Mouse (Mus musculus) heart, adult 2 months (tissue): ENCODE measurements around the gene Fam3a. TPM values are rescaled to one million over a fixed set of nuclear protein-coding genes. Genes with fewer than 3 reads are reported as not detected.

ENCODE experiments used
- DNase-seq, 2 experiments: peaks; one replicate each; pipeline ENCODE4 v3.0.0; 2021
- H3K27ac ChIP-seq: fragments of 200-600 bp; 2 replicates; pipeline ENCODE4 v1.8.1; 2022
- H3K27me3 ChIP-seq: fragments of 200-500 bp; 2 replicates; pipeline ENCODE4 v1.6.1; 2012; ENCODE audit warnings: mild to moderate bottlenecking, low read length, inconsistent platforms, mixed read lengths; ENCODE audit not compliant: control insufficient read depth, insufficient read depth
- H3K36me3 ChIP-seq: fragments of 200-500 bp; 2 replicates; pipeline ENCODE4 v1.6.1; 2012; ENCODE audit warnings: low read length, inconsistent platforms; ENCODE audit not compliant: control insufficient read depth, insufficient read depth
- H3K4me1 ChIP-seq: fragments of 200-500 bp; 2 replicates; pipeline ENCODE4 v1.6.1; 2011; ENCODE audit warnings: low read length; ENCODE audit not compliant: control insufficient read depth, insufficient read depth
- H3K4me3 ChIP-seq: fragments of 200-600 bp; 2 replicates; pipeline ENCODE4 v1.8.1; 2022
- H3K79me2 ChIP-seq: fragments of 200-500 bp; replicated peaks from 2 replicates; pipeline ENCODE4 v1.6.1; 2012; ENCODE audit warnings: mild to moderate bottlenecking, inconsistent platforms, low read length, moderate library complexity, mixed read lengths; ENCODE audit not compliant: control insufficient read depth, insufficient read depth
- H3K9ac ChIP-seq: fragments of 200-500 bp; 2 replicates; pipeline ENCODE4 v1.6.1; 2012; ENCODE audit warnings: low read depth, mild to moderate bottlenecking, control low read depth, inconsistent platforms, low read length, mixed read lengths
- EP300 ChIP-seq: fragments of 200-500 bp; IDR thresholded peaks from 2 replicates; pipeline ENCODE4 v1.6.1; 2011; ENCODE audit warnings: low read depth, low read length, control low read depth; ENCODE audit not compliant: insufficient read depth
- POLR2A ChIP-seq: fragments of 200-500 bp; IDR thresholded peaks from 2 replicates; pipeline ENCODE4 v1.6.1; 2011; ENCODE audit warnings: mild to moderate bottlenecking, low read depth, low read length, control low read depth; ENCODE audit not compliant: insufficient read depth
- WGBS: fragments of 180-500 bp; shearing (Covaris S2); methylation state at CpG from one replicate; pipeline ENCODE4 v1.1.7; 2018; 5-methylcytosine and 5-hydroxymethylcytosine counted together
- intact Hi-C: fragments of 180-260 bp; cut with DNase I; formaldehyde crosslinking; loops from one replicate; pipeline ENCODE4 v1.15.1; 2025
- polyA plus RNA-seq: library from polyadenylated mRNA; depleted of rRNA; stranded (reverse); fragments of >200 nt; gene quantifications from 2 replicates; pipeline ENCODE4 v1.2.3, GENCODE M21; 2012; rRNA removed
- total RNA-seq, 2 experiments: library from RNA; stranded (reverse); gene quantifications; 2 replicates each; pipeline ENCODE4 v1.2.3; 2021

Gene Fam3a
- total and polyA plus RNA-seq, 3 experiments = 16.6 to 29.8 (median 21.5) TPM

DNA sequence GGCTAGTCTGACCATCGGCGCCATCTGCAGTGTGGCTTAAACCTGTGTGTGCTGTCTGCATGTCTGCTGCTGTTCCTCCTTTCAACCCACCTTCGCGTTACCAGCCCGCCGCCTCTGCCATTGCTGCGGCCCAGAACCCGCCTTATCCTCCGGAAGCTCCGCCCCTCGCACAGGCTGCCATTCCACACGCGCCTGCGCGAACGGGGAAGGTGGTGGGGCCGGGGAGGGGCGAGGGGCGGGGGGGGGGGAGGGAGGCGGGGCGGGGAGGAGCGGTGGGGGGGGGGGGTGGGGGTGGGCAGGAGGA lies 39.7 kb downstream of the Fam3a start, which contains the start of gene Lage3:
Gene Lage3 (minus strand): TSS at position 152 of the 304 bp plus-strand sequence.
- no peaks in the 10 kb centered on the region for H3K27me3 ChIP-seq
- DNase-seq = peak; percentile 85 to 88
- no peaks in the 10 kb centered on the region for H3K79me2 ChIP-seq
- intact Hi-C loops = loop anchor here (5.0 kb wide), 1 partner anchor 39 kb away; the partner anchor contains the start of genes Fam3a and Ikbkg
- H3K27ac ChIP-seq = peak within 1 kb of the TSS; percentile 65
- no peaks in the 10 kb centered on the region for H3K36me3 ChIP-seq
- peak within 1 kb of the TSS; percentile 56 for H3K4me3 ChIP-seq
- TF ChIP-seq EP300 (no peak), POLR2A (peak; percentile 77)
- 31% methylated on average over 11 of the region's 22 CpGs for WGBS
- H3K4me1 ChIP-seq = peaks cover 3% of the 10 kb centered on the region; the same call in 1 of the 2 replicates
- peak within 1 kb of the TSS; percentile 73 for H3K9ac ChIP-seq

DNA sequence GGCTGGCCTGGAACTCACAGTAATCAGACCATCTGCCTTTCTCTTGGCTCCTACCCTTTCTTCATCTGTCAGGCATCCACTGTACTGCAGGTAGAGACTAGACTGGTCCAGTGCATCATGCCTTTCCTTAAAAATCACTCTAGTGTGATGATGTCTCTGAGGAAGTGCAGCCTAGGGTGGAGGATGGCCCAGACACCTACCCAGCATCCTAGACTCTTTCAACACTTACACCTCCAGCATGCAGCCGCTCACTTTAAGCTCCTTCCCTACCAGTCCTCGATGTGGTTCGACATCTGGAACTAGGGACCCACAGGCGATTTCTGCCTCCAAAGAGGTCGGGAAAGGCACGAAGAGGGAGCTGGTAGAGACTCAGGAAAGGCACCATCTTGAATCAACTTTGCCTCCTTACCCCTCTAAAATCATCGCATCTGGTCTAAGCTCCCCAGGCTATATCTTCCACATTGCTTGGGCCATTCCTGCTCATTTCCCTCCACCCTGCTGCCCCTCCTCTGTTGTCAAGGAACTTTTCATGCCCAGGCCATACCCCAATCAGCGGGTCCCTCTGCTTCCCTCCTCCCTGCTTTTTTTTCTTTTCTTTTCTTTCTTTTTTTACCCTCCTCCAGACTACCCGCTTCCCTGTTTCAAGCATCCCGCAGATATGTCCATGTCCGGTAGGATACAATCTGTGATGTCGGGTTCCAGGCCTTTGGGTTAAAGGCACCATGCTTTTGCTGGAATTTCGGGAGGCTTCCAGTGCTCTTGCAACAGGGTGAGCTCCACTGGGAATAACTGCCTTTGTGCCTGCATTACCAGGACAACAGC lies 40.2 kb downstream of the Fam3a start:
- H3K4me1 ChIP-seq = peaks cover 3% of the 10 kb centered on the region; the same call in 1 of the 2 replicates
- no peak for TF ChIP-seq POLR2A
- no peaks in the 10 kb centered on the region for H3K27me3 ChIP-seq
- H3K36me3 ChIP-seq = no peaks in the 10 kb centered on the region
- WGBS = 26% methylated on average over 13 of the region's 13 CpGs
- peak overlapping the region; percentile 56 for H3K4me3 ChIP-seq
- no peak for DNase-seq
- peak overlapping the region; percentile 73 for H3K9ac ChIP-seq
- peak overlapping the region; percentile 65 for H3K27ac ChIP-seq
- intact Hi-C loops = loop anchor here (5.0 kb wide), 1 partner anchor 39 kb away; the partner anchor contains the start of genes Fam3a and Ikbkg
- no peaks in the 10 kb centered on the region for H3K79me2 ChIP-seq

Other genes with a start within 250 kb of the Fam3a start
- gene Tex28, start 225.4 kb downstream of the Fam3a start, total RNA-seq = not detected
- not detected in 2 replicates for gene Tex28, start 225.4 kb downstream of the Fam3a start, polyA plus RNA-seq
- not detected for gene Tktl1, start 216.0 kb downstream of the Fam3a start, total RNA-seq
- not detected in 2 replicates for gene Tktl1, start 216.0 kb downstream of the Fam3a start, polyA plus RNA-seq
- gene Flna, start 143.5 kb downstream of the Fam3a start, total RNA-seq = 100 to 1,000 TPM in 1 of 2 experiments, 10 to 100 TPM in 1; 87.4 to 104 TPM
- 218 and 243 TPM in 2 replicates for gene Flna, start 143.5 kb downstream of the Fam3a start, polyA plus RNA-seq
- gene Emd, start 138.6 kb downstream of the Fam3a start, total RNA-seq = 10 to 100 TPM; 33.8 to 37.6 TPM
- 49.5 and 75.7 TPM in 2 replicates for gene Emd, start 138.6 kb downstream of the Fam3a start, polyA plus RNA-seq
- gene Rpl10, start 122.5 kb downstream of the Fam3a start, total RNA-seq = 100 to 1,000 TPM; 200 to 274 TPM
- 593 and 754 TPM in 2 replicates for gene Rpl10, start 122.5 kb downstream of the Fam3a start, polyA plus RNA-seq
- 10 to 100 TPM; 45.6 to 47.4 TPM for gene Taz, start 111.4 kb downstream of the Fam3a start, total RNA-seq
- gene Taz, start 111.4 kb downstream of the Fam3a start, polyA plus RNA-seq = 93.5 and 103 TPM in 2 replicates
- gene Dnase1l1, start 110.9 kb downstream of the Fam3a start, total RNA-seq = 10 to 100 TPM; 15.4 to 19.7 TPM
- 21.2 and 33.2 TPM in 2 replicates for gene Dnase1l1, start 110.9 kb downstream of the Fam3a start, polyA plus RNA-seq
- gene Atp6ap1, start 96.2 kb downstream of the Fam3a start, total RNA-seq = 100 to 1,000 TPM; 131 to 132 TPM
- gene Atp6ap1, start 96.2 kb downstream of the Fam3a start, polyA plus RNA-seq = 240 and 378 TPM in 2 replicates
- 10 to 100 TPM; 63.1 to 71.6 TPM for gene Gdi1, start 88.3 kb downstream of the Fam3a start, total RNA-seq
- 121 and 191 TPM in 2 replicates for gene Gdi1, start 88.3 kb downstream of the Fam3a start, polyA plus RNA-seq
- 10 to 100 TPM; 24.6 to 24.9 TPM for gene Fam50a, start 80.2 kb downstream of the Fam3a start, total RNA-seq
- 7.1 and 10.2 TPM in 2 replicates for gene Fam50a, start 80.2 kb downstream of the Fam3a start, polyA plus RNA-seq
- gene Plxna3, start 64.2 kb downstream of the Fam3a start, total RNA-seq = 1 to 10 TPM in 1 of 2 experiments, under 1 TPM in 1; 0.65 to 1.0 TPM
- 4.7 and 5.6 TPM in 2 replicates for gene Plxna3, start 64.2 kb downstream of the Fam3a start, polyA plus RNA-seq
- gene Lage3, start 39.7 kb downstream of the Fam3a start, total RNA-seq = 10 to 100 TPM; 24.4 to 32.0 TPM
- 38.5 and 44.6 TPM in 2 replicates for gene Lage3, start 39.7 kb downstream of the Fam3a start, polyA plus RNA-seq
- 10 to 100 TPM; 68.5 to 79.2 TPM for gene Ubl4a, start 20.1 kb downstream of the Fam3a start, total RNA-seq
- 58.1 and 93.7 TPM in 2 replicates for gene Ubl4a, start 20.1 kb downstream of the Fam3a start, polyA plus RNA-seq
- gene Slc10a3, start 19.9 kb downstream of the Fam3a start, total RNA-seq = 1 to 10 TPM; 5.1 to 5.8 TPM
- gene Slc10a3, start 19.9 kb downstream of the Fam3a start, polyA plus RNA-seq = 10.4 and 12.6 TPM in 2 replicates
- 10 to 100 TPM; 39.7 to 47.6 TPM for gene Ikbkg, start within 50 bp of the Fam3a start, total RNA-seq
- gene Ikbkg, start within 50 bp of the Fam3a start, polyA plus RNA-seq = 11.0 and 18.2 TPM in 2 replicates
- gene G6pdx, start 35.9 kb upstream of the Fam3a start, total RNA-seq = 1 to 10 TPM; 6.5 to 7.1 TPM
- 13.1 and 13.9 TPM in 2 replicates for gene G6pdx, start 35.9 kb upstream of the Fam3a start, polyA plus RNA-seq
- not detected for gene Gm6880, start 88.1 kb upstream of the Fam3a start, total RNA-seq
- gene Gm6880, start 88.1 kb upstream of the Fam3a start, polyA plus RNA-seq = not detected in 2 replicates
- not detected for gene Olfr1326-ps1, start 181.6 kb upstream of the Fam3a start, total RNA-seq
- not detected in 2 replicates for gene Olfr1326-ps1, start 181.6 kb upstream of the Fam3a start, polyA plus RNA-seq
- gene Olfr1325, start 199.4 kb upstream of the Fam3a start, total RNA-seq = not detected
- not detected in 2 replicates for gene Olfr1325, start 199.4 kb upstream of the Fam3a start, polyA plus RNA-seq